Mouse (Mus musculus) brain, embryonic 14.5 days (tissue): Measurements from ENCODE around the gene Rbbp4.
"Not testable (repeated sequence)": the region's sequence is repeated elsewhere in the genome, so short reads cannot be mapped to it uniquely, and the experiment has no call there.

Experiments
- CTCF ChIP-seq: fragments of 200-500 bp; IDR thresholded peaks from 2 replicates; pipeline ENCODE4 v1.5.1; 2012; ENCODE audit warnings: inconsistent platforms, mild to moderate bottlenecking, moderate library complexity, borderline replicate concordance; ENCODE audit not compliant: insufficient read depth, insufficient read length; ENCODE audit errors: extremely low read depth
- POLR2A ChIP-seq: fragments of 200-500 bp; IDR thresholded peaks from 2 replicates; pipeline ENCODE4 v1.6.1; 2012; ENCODE audit warnings: mild to moderate bottlenecking, inconsistent platforms, borderline replicate concordance; ENCODE audit not compliant: poor library complexity, insufficient read depth, insufficient read length, severe bottlenecking; ENCODE audit errors: extremely low read depth

- TF ChIP-seq CTCF, POLR2A: not testable (repeated sequence)
Measured at GRCm38 (mm10) chr4:129362238-129362637, 27.1 kb upstream of the Rbbp4 start.
